Mouse (Mus musculus): ENCODE results near the gene Taf6l.
A peak's percentile ranks its signal among the peaks of the same experiment; 100 is the strongest.
"Not testable (repeated sequence)": the region's sequence is repeated elsewhere in the genome, so short reads cannot be mapped to it uniquely, and the experiment has no call there.

The Taf6l gene

DNA sequence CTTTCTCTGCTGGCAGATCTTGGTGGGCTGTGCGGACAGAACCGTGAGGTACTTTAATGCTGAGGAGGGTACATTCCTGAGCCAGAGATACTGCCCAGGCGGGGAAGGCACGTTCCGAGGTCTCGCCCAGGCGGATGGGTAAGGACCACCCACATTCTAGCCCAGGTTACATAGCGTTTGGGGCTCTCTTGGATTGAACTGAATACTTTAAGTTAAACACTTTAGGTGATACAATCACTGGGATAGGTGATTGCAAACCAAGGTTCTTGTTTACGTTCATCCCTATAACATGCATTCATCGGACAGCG lies 50.1 kb downstream of the Taf6l start:
- no peak for DNase-seq (ENCODE audit: low spot score)

DNA sequence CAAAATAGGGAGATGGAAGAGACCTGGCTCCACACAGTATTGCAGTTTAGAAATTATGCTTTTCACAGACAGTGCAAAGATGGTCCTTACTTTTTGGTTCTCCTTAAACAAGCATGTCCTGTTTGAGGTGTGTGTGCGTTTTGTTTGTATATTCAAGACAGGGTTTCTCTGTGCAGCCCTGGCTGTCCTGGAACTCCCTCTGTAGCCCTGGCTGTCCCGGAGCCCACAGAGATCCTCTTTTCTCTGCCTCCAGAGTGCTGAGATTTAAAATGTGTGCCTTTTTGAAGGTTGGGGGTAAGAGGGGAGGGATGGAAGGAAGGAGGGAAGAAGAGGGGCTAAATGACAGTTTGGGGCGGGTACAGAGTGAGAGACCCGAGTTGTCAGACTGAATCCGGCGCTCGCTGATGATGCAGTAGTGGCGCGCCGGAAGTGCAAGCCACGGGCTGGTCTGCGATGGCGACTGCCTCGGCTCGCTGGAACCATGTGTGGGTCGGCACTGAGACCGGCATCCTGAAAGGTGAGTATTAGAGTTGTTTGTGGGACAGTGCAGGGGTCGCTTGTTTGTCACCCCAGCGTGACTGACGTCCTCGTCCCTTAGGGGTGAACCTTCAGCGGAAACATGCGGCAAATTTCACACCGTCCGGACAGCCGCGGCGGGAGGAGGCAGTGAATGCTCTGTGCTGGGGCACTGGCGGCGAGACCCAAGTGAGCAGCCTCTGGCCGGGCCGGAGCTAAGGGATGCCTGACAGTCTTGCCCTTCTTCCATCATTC lies 50.6 kb downstream of the Taf6l start, which contains the start of gene Wdr74:
TSS of gene Wdr74 (plus strand) at position 439 of the 771 bp plus-strand sequence.
- DNase-seq (ENCODE audit: low spot score), result peak; percentile 89

DNA sequence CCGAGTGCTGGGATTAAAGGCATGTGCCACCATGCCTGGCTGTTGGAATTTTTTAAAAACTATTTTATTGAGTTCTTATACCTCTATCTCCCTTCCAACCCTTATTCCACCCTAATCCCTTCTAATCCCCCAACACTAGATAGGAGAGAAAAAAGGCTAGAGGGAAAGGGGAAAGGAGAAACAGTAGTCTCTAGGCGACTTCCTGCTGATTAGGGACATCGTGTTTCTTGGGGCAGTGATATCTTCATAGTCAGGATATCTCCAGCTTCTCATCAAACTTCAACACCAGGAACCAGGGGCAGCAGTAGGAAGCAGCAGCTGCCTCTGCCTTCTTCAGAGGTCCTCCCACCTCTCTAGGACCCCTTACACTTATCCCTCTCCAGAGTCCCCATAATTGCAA lies 51.9 kb downstream of the Taf6l start:
- no peak for DNase-seq (ENCODE audit: low spot score)

DNA sequence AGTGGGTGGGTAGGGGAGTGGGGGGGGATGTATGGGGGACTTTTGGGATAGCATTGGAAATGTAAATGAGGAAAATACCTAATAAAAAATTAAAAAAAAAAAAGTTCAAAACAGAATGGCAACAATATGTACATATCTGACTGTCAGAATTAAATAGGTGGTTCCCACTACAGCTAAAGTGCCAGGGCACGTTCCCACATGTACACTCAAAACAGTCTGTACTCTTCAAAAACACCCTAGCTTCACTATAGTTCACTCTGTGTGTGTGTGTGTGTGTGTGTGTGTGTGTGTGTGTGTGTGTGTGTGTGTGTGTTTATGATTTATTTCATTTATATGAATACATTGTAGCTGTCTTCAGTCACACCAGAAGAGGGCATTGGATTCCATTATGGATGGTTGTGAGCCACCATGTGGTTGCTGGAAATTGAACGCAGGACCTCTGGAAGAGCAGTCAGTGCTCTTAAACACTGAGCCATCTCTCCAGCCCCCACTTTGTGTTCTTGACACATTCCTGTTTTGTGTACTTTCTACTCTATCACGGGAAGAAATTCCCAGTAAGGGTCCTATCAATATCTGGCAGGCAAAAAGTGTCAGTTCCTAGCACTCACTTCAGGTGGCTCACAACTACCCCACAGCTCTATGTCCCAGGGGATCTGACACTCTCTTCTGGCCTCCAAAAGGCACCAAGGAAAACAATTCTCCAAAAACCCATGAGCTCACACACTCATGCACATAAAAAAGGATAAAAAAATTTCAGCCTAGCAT lies 57.7 kb downstream of the Taf6l start:
- not testable (repeated sequence) for DNase-seq (ENCODE audit: low spot score)

DNA sequence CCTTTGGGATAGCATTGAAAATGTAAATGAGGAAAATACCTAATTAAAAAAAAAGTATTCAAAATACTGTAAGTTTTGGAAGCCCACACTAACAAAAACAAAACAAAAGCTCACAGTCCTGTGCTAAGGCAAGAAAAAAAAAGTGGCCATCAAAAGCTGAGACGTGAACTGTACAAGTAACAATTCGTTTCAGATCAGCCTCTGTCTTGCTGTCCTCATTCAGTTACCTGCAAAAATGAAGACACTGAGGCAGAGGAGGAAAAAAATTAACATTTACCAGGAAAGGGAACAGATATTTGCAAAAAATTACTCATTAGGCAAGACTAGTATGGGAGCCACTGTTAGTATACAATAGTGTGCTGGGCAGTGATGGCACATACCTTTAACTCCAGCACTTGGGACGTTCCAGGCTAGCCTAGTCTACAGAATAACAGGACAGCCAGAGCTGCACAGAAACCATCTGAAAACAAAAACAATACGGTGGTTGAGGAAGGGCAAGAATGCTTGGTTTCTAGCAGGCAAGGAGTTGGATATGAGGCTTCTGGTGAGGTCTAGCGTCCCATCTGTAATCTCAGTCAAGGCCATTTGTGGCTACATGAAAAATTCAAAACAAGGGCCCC lies 58.6 kb downstream of the Taf6l start:
- no peak for DNase-seq (ENCODE audit: low spot score)

DNA sequence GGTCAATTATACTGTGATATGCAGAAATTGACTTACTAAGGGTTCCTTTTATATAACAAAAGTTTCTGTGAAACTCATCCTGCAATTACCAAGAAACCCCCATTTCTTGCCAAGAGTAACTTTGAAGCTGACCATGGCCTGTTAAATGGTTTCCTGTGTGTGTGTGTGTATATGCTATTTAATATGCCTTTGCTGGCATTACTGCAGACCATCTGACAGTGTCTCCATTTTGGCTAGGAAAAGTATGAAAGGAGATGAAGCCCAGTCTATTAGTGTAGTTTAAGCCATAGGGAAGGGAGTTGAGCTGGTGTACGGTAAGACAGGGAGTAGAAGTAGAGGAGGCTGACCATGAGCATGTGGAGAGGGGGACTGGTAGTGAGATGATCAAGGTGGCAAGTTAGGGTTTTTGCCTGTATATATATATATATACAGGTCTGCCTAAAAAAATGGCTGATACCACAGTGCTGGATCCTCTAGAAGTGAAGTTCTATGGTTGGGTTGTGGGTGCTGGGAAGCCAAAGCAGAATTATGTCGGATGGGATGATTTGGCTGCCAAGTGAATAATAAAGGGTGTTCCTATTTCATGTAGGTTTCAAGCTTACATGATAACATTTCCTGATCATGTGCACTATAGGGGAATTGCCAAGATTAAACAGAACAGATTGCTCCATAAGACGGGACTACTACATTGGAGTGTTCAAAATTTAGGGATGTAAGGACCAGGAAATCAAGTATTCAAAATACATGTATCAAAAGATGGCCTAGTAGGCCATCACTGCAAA lies 59.4 kb downstream of the Taf6l start:
- no peak for DNase-seq (ENCODE audit: low spot score)

DNA sequence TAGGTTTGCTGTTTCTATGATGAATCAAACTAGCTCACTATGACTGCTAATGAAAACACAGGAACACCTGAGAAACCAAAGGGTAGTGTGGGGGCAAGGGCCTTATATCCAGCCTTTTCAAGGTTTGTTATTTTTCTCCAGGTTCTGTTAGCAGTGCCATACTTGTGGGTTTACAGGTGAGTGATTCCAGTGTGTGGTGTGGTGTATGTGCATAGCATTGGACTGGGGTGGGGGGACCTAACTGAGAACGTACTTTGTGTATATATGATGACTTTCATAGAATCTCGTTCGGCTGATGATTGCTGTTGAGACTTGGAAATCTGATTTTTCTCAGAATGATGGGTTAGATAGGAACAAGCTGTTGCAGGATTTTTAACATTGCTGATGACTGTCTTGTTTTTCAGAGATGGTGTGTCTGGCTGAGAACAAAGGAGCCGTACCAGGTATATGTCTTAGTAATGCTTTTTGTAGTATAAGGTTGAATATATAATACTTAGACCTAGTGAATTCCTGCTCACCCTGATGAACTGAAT lies 61.1 kb downstream of the Taf6l start:
- no peak for DNase-seq (ENCODE audit: low spot score)

Measured in c-Kit-positive CD71-positive TER-119-positive erythroid progenitor cells, embryonic 14.5 days (primary cell).